Mouse (Mus musculus) olfactory bulb, adult 2 months (tissue): ENCODE results near the gene Gfod1.

ENCODE experiments used
- CTCF ChIP-seq: fragments of 200-500 bp; IDR thresholded peaks from 2 replicates; pipeline ENCODE4 v1.5.1; 2012; ENCODE audit warnings: low read depth, mild to moderate bottlenecking, low read length, moderate library complexity; ENCODE audit not compliant: insufficient read depth
- POLR2A ChIP-seq: fragments of 200-500 bp; IDR thresholded peaks from 2 replicates; pipeline ENCODE4 v1.6.1; 2012; ENCODE audit warnings: mild to moderate bottlenecking, low read depth, low read length, moderate library complexity; ENCODE audit not compliant: insufficient read depth

DNA sequence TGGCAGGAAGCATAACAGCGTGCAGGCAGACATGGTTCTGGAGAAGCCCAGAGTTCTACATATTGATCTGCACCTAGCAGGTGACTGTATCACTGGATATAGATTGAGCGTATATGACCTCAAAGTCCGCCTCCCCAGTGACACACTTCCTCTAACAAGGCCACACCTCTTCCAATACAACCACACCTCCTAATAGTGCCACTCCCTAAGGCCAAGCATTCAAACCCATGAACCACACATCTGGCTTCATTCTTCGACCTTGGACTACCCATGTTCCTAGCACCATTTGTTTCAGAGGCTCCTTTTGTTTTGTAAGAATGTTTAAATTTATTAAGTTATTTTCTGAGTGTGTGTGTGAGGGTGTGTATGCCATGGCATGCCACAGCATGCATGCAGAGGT lies 116.2 kb downstream of the Gfod1 start:
- no peak for TF ChIP-seq CTCF
- no peak for TF ChIP-seq POLR2A
